Mouse (Mus musculus) myocyte (in vitro differentiated cells): ENCODE results near the gene Flt1. TPM values are rescaled to one million over a fixed set of nuclear protein-coding genes. Genes with fewer than 3 reads are reported as not detected.

ENCODE experiments used
- H3K27me3 ChIP-seq: one replicate; pipeline ENCODE4 v1.6.1; 2011; ENCODE audit not compliant: control insufficient read depth, insufficient read depth, insufficient read length
- H3K36me3 ChIP-seq: one replicate; pipeline ENCODE4 v1.6.1; 2011; ENCODE audit not compliant: control insufficient read depth, insufficient read depth
- H3K4me2 ChIP-seq: one replicate; pipeline ENCODE4 v1.6.1; 2011; ENCODE audit warnings: low read depth, control low read depth
- H3K4me3 ChIP-seq: one replicate; pipeline ENCODE4 v1.5.1; 2011; ENCODE audit warnings: mild to moderate bottlenecking, control low read depth, moderate library complexity
- H3K79me2 ChIP-seq: one replicate; pipeline ENCODE4 v1.6.1; 2011; ENCODE audit not compliant: control insufficient read depth, insufficient read depth
- H3ac ChIP-seq: one replicate; pipeline ENCODE4 v1.6.1; 2011; ENCODE audit not compliant: control insufficient read depth, insufficient read length
- CEBPB ChIP-seq: IDR thresholded peaks from 2 replicates; pipeline ENCODE4 v1.6.1; 2011; ENCODE audit warnings: mild to moderate bottlenecking, moderate library complexity; ENCODE audit not compliant: poor library complexity, insufficient read depth, severe bottlenecking
- E2F4 ChIP-seq: IDR thresholded peaks from one replicate; pipeline ENCODE4 v1.6.1; 2011; ENCODE audit warnings: mild to moderate bottlenecking, control low read depth, moderate library complexity; ENCODE audit not compliant: insufficient read depth
- MYOD1 ChIP-seq, 3 experiments: IDR thresholded peaks; one replicate each; pipeline ENCODE4 v1.6.1; 2011; ENCODE audit warnings: control low read depth in 2 of 3, low read depth in 2 of 3, mild to moderate bottlenecking in 2 of 3, moderate library complexity in 1 of 3; ENCODE audit not compliant: insufficient read length in 2 of 3, control insufficient read depth in 1 of 3
- MYOG ChIP-seq, 3 experiments: IDR thresholded peaks; one replicate each; pipeline ENCODE4 v1.6.1; 2011; ENCODE audit warnings: control low read depth in 2 of 3, low read depth in 2 of 3, mild to moderate bottlenecking in 2 of 3; ENCODE audit not compliant: insufficient read length in 2 of 3, control insufficient read depth in 1 of 3, insufficient read depth in 1 of 3
- TCF12 ChIP-seq: IDR thresholded peaks from one replicate; pipeline ENCODE4 v1.6.1; 2011; ENCODE audit warnings: mild to moderate bottlenecking, control low read depth; ENCODE audit not compliant: poor library complexity, insufficient read depth, severe bottlenecking
- polyA plus RNA-seq: library from polyadenylated mRNA; unstranded; fragments of >200 nt; fragmentation: generic; extraction: Trizol; gene quantifications from one replicate; pipeline ENCODE4 v1.2.1, GENCODE M21; 2012; ENCODE audit warnings: missing spikeins

Gene Flt1
- polyA plus RNA-seq, 1 experiment: 1.1 TPM

DNA sequence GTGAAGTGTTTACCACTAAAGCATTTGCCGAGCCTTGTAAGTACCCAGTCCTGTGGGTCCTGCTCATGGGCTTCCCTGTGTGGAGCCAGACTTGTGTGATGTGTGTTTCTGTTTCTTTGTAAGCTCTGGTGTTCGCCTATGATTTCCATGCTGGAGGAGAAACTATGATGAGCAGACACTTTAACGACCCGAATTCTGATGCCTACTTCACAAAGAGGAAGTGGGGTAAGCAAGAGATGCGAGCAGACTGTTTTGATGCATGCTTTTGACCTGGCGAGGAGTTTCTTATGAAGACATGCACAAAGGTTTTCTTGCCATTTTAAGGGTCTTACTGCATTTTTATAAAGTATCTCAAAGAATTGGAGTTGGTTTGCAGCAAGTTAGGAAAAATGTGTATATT is 198.8 kb downstream of the Flt1 start:
- Histone ChIP-seq H3K4me3 (no peak overlapping the region), H3K36me3 (peaks cover 45% of the 10 kb centered on the region), H3K79me2 (no peaks in the 10 kb centered on the region), H3K4me2 (no peak overlapping the region), H3ac (no peak overlapping the region), H3K27me3 (no peaks in the 10 kb centered on the region)
- no peak for TF ChIP-seq E2F4
- no peak for TF ChIP-seq TCF12
- no peak for TF ChIP-seq CEBPB
- no peak for TF ChIP-seq MYOD1 (IDR thresholded peaks at IDR 0.05; ENCODE audit: control insufficient read depth in 1 of 3, insufficient read length in 2 of 3, low read depth in 2 of 3)
- no peak for TF ChIP-seq MYOG (IDR thresholded peaks at IDR 0.05; ENCODE audit: control insufficient read depth in 1 of 3, insufficient read depth in 1 of 3, insufficient read length in 2 of 3, low read depth in 2 of 3)

Other genes with a start within 250 kb of the Flt1 start
- 220 TPM for gene Pomp, start 134.4 kb upstream of the Flt1 start, polyA plus RNA-seq
- gene Slc46a3, start 168.8 kb upstream of the Flt1 start, polyA plus RNA-seq: 2.4 TPM
- 0.05 TPM for gene Mtus2, start 231.3 kb upstream of the Flt1 start, polyA plus RNA-seq